Mouse (Mus musculus): Measurements from ENCODE around the gene Mroh7.

Mroh7 gene

GRCm38 (mm10) chr4:106699989-106700388 lies 30.7 kb downstream of the Mroh7 start:
- peak in 1 of 2 experiments; percentile 49 for DNase-seq (ENCODE audit: low spot score in 2 of 2)

GRCm38 (mm10) chr4:106693841-106694430 lies 36.8 kb downstream of the Mroh7 start:
- no peak for DNase-seq (ENCODE audit: low spot score in 2 of 2)

GRCm38 (mm10) chr4:106688636-106689296 lies 42.0 kb downstream of the Mroh7 start:
- DNase-seq (ENCODE audit: low spot score in 2 of 2) = no peak

- DNase-seq (ENCODE audit: low spot score in 2 of 2) = no peak
Observed at GRCm38 (mm10) chr4:106680955-106681354, 49.8 kb downstream of the Mroh7 start.

GRCm38 (mm10) chr4:106679152-106679551 lies 51.6 kb downstream of the Mroh7 start:
- DNase-seq (ENCODE audit: low spot score in 2 of 2) = no peak

- DNase-seq (ENCODE audit: low spot score in 2 of 2) = peak; percentile 47 to 85
Observed at GRCm38 (mm10) chr4:106678442-106679118, 52.1 kb downstream of the Mroh7 start, which contains the start of gene Ttc4. Gene Ttc4, minus strand, starts transcription at chr4:106678944.

- no peak for DNase-seq (ENCODE audit: low spot score in 2 of 2)
Observed at GRCm38 (mm10) chr4:106676749-106677148, 54.0 kb downstream of the Mroh7 start.

- no peak for DNase-seq (ENCODE audit: low spot score in 2 of 2)
Observed at GRCm38 (mm10) chr4:106666546-106666945, 64.2 kb downstream of the Mroh7 start.

GRCm38 (mm10) chr4:106665673-106666072 lies 65.1 kb downstream of the Mroh7 start:
- DNase-seq (ENCODE audit: low spot score in 2 of 2) = no peak

GRCm38 (mm10) chr4:106665269-106665668 lies 65.5 kb downstream of the Mroh7 start:
- no peak for DNase-seq (ENCODE audit: low spot score in 2 of 2)

- no peak for DNase-seq (ENCODE audit: low spot score in 2 of 2)
Observed at GRCm38 (mm10) chr4:106664697-106665096, 66.0 kb downstream of the Mroh7 start.

GRCm38 (mm10) chr4:106663956-106664470 lies 66.7 kb downstream of the Mroh7 start:
- no peak for DNase-seq (ENCODE audit: low spot score in 2 of 2)

- DNase-seq (ENCODE audit: low spot score in 2 of 2) = no peak
Observed at GRCm38 (mm10) chr4:106655681-106656080, 75.0 kb downstream of the Mroh7 start.

- DNase-seq (ENCODE audit: low spot score in 2 of 2) = no peak
Observed at GRCm38 (mm10) chr4:106653051-106653450, 77.7 kb downstream of the Mroh7 start.

- DNase-seq (ENCODE audit: low spot score in 2 of 2) = no peak
Observed at GRCm38 (mm10) chr4:106652546-106652945, 78.2 kb downstream of the Mroh7 start.

GRCm38 (mm10) chr4:106650833-106651527 lies 79.7 kb downstream of the Mroh7 start, which contains the start of gene Pars2:
Gene Pars2, plus strand, starts transcription at chr4:106651069.
- DNase-seq (ENCODE audit: low spot score in 2 of 2) = peak; percentile 93 to 97

- DNase-seq (ENCODE audit: low spot score in 2 of 2) = no peak
Observed at GRCm38 (mm10) chr4:106647137-106647536, 83.6 kb downstream of the Mroh7 start.

GRCm38 (mm10) chr4:106645797-106646196 lies 84.9 kb downstream of the Mroh7 start:
- no peak for DNase-seq (ENCODE audit: low spot score in 2 of 2)

- DNase-seq (ENCODE audit: low spot score in 2 of 2) = no peak
Observed at GRCm38 (mm10) chr4:106644218-106644610, 86.5 kb downstream of the Mroh7 start.

- no peak for DNase-seq (ENCODE audit: low spot score in 2 of 2)
Observed at GRCm38 (mm10) chr4:106643483-106644217, 87.1 kb downstream of the Mroh7 start.

- DNase-seq (ENCODE audit: low spot score in 2 of 2) = no peak
Observed at GRCm38 (mm10) chr4:106634086-106634479, 96.6 kb downstream of the Mroh7 start.
